Mouse (Mus musculus): ENCODE data around the gene Gpr83. TPM values are rescaled to one million over a fixed set of nuclear protein-coding genes. Genes with fewer than 3 reads are reported as not detected.

The Gpr83 gene
- 1.4 and 3.5 TPM in 2 replicates for polyA plus RNA-seq (2015; fragmentation: Nextera tagmentation; extraction: Ambion mirVana)

GRCm38 (mm10) chr9:14859868-14860639 is at the start of gene Gpr83:
TSS of gene Gpr83 (plus strand) at chr9:14860210.
- H3K9me3 ChIP-seq (replicated peaks), result no peaks in the 10 kb centered on the region
- H3K27ac ChIP-seq (replicated peaks), result no peak within 1 kb of the TSS
- H3K9ac ChIP-seq, result 0 out of 2 replicates have a peak within 1 kb of the TSS, but pooled peaks have one; percentile 9
- H3K4me2 ChIP-seq (replicated peaks), result peak within 1 kb of the TSS; percentile 78
- ATAC-seq (ENCODE audit: insufficient number of reproducible peaks, low FRiP score, low TSS enrichment, low read depth), result peak; percentile 69
- H3K36me3 ChIP-seq, result no peaks in the 10 kb centered on the region
- peak within 1 kb of the TSS; percentile 39 for H3K4me3 ChIP-seq (replicated peaks)
- WGBS, result 2% methylated on average over 47 of the region's 47 CpGs
- H3K4me1 ChIP-seq, result peaks cover 9% of the 10 kb centered on the region
- H3K27me3 ChIP-seq, result peaks cover 43% of the 10 kb centered on the region

- H3K36me3 ChIP-seq, result peaks cover 74% of the 10 kb centered on the region
- no peak overlapping the region for H3K4me3 ChIP-seq (replicated peaks)
- ATAC-seq (ENCODE audit: insufficient number of reproducible peaks, low FRiP score, low TSS enrichment, low read depth), result no peak
- no peaks in the 10 kb centered on the region for H3K27me3 ChIP-seq
- no peaks in the 10 kb centered on the region for H3K9me3 ChIP-seq (replicated peaks)
- H3K9ac ChIP-seq, result no peak overlapping the region
- H3K4me2 ChIP-seq (replicated peaks), result no peak overlapping the region
- H3K27ac ChIP-seq (replicated peaks), result no peak overlapping the region
- no peaks in the 10 kb centered on the region for H3K4me1 ChIP-seq
Observed at GRCm38 (mm10) chr9:14821396-14821795, 38.6 kb upstream of the Gpr83 start.

- ATAC-seq (ENCODE audit: insufficient number of reproducible peaks, low FRiP score, low TSS enrichment, low read depth), result no peak
- Histone ChIP-seq H3K36me3 (peaks cover 58% of the 10 kb centered on the region), H3K4me1 (no peaks in the 10 kb centered on the region), H3K9ac (no peak overlapping the region), H3K9me3 (replicated peaks) (no peaks in the 10 kb centered on the region), H3K27ac (replicated peaks) (no peak overlapping the region), H3K4me2 (replicated peaks) (no peak overlapping the region), H3K4me3 (replicated peaks) (no peak overlapping the region), H3K27me3 (no peaks in the 10 kb centered on the region)
- 84% methylated on average over 5 of the region's 5 CpGs for WGBS
Observed at GRCm38 (mm10) chr9:14824840-14825239, 35.2 kb upstream of the Gpr83 start.

- Histone ChIP-seq H3K9ac (no peak overlapping the region), H3K4me3 (replicated peaks) (no peak overlapping the region), H3K4me1 (no peaks in the 10 kb centered on the region), H3K36me3 (peaks cover 38% of the 10 kb centered on the region), H3K4me2 (replicated peaks) (no peak overlapping the region), H3K9me3 (replicated peaks) (no peaks in the 10 kb centered on the region), H3K27ac (replicated peaks) (no peak overlapping the region), H3K27me3 (no peaks in the 10 kb centered on the region)
- ATAC-seq (ENCODE audit: insufficient number of reproducible peaks, low FRiP score, low TSS enrichment, low read depth), result no peak
- 80% methylated on average over 2 of the region's 2 CpGs for WGBS
Observed at GRCm38 (mm10) chr9:14827875-14828274, 32.1 kb upstream of the Gpr83 start.

GRCm38 (mm10) chr9:14832046-14832445 is 28.0 kb upstream of the Gpr83 start:
- Histone ChIP-seq H3K9me3 (replicated peaks) (no peaks in the 10 kb centered on the region), H3K27ac (replicated peaks) (no peak overlapping the region), H3K4me2 (replicated peaks) (no peak overlapping the region), H3K36me3 (peaks cover 45% of the 10 kb centered on the region), H3K4me3 (replicated peaks) (no peak overlapping the region), H3K27me3 (no peaks in the 10 kb centered on the region), H3K9ac (no peak overlapping the region), H3K4me1 (no peaks in the 10 kb centered on the region)
- ATAC-seq (ENCODE audit: insufficient number of reproducible peaks, low FRiP score, low TSS enrichment, low read depth), result no peak
- 83% methylated on average over 5 of the region's 5 CpGs for WGBS

- Histone ChIP-seq H3K27me3 (no peaks in the 10 kb centered on the region), H3K27ac (replicated peaks) (no peak overlapping the region), H3K9ac (no peak overlapping the region), H3K4me2 (replicated peaks) (no peak overlapping the region), H3K4me1 (no peaks in the 10 kb centered on the region), H3K9me3 (replicated peaks) (no peaks in the 10 kb centered on the region), H3K36me3 (peaks cover 35% of the 10 kb centered on the region), H3K4me3 (replicated peaks) (no peak overlapping the region)
- WGBS, result 91% methylated on average over 6 of the region's 6 CpGs
- no peak for ATAC-seq (ENCODE audit: insufficient number of reproducible peaks, low FRiP score, low TSS enrichment, low read depth)
Observed at GRCm38 (mm10) chr9:14835335-14836075, 24.5 kb upstream of the Gpr83 start.

- Histone ChIP-seq H3K9ac (no peak overlapping the region), H3K27ac (replicated peaks) (no peak overlapping the region), H3K9me3 (replicated peaks) (no peaks in the 10 kb centered on the region), H3K4me3 (replicated peaks) (no peak overlapping the region), H3K36me3 (peaks cover 19% of the 10 kb centered on the region), H3K27me3 (no peaks in the 10 kb centered on the region), H3K4me1 (peaks cover 6% of the 10 kb centered on the region; the same call in 1 of the 2 replicates), H3K4me2 (replicated peaks) (no peak overlapping the region)
- 55% methylated on average over 7 of the region's 7 CpGs for WGBS
- 0 out of 2 replicates have a peak, but pooled peaks have one; percentile 45 for ATAC-seq (ENCODE audit: insufficient number of reproducible peaks, low FRiP score, low TSS enrichment, low read depth)
Observed at GRCm38 (mm10) chr9:14839527-14839926, 20.5 kb upstream of the Gpr83 start.

- no peaks in the 10 kb centered on the region for H3K27me3 ChIP-seq
- H3K4me1 ChIP-seq, result peaks cover 6% of the 10 kb centered on the region; the same call in 1 of the 2 replicates
- H3K36me3 ChIP-seq, result peaks cover 15% of the 10 kb centered on the region
- H3K4me3 ChIP-seq (replicated peaks), result no peak overlapping the region
- 75% methylated on average over 5 of the region's 5 CpGs for WGBS
- no peak overlapping the region for H3K4me2 ChIP-seq (replicated peaks)
- no peak overlapping the region for H3K9ac ChIP-seq
- no peak overlapping the region for H3K27ac ChIP-seq (replicated peaks)
- no peaks in the 10 kb centered on the region for H3K9me3 ChIP-seq (replicated peaks)
- ATAC-seq (ENCODE audit: insufficient number of reproducible peaks, low FRiP score, low TSS enrichment, low read depth), result no peak
Observed at GRCm38 (mm10) chr9:14839970-14840369, 20.0 kb upstream of the Gpr83 start.

- ATAC-seq (ENCODE audit: insufficient number of reproducible peaks, low FRiP score, low TSS enrichment, low read depth), result peak; percentile 82
- 64% methylated on average over 10 of the region's 10 CpGs for WGBS
- Histone ChIP-seq H3K27me3 (no peaks in the 10 kb centered on the region), H3K9me3 (replicated peaks) (no peaks in the 10 kb centered on the region), H3K36me3 (no peaks in the 10 kb centered on the region), H3K4me3 (replicated peaks) (no peak overlapping the region), H3K27ac (replicated peaks) (0 out of 2 replicates have a peak overlapping the region, but pooled peaks have one; percentile 4), H3K4me1 (peaks cover 6% of the 10 kb centered on the region; the same call in 1 of the 2 replicates), H3K9ac (no peak overlapping the region), H3K4me2 (replicated peaks) (no peak overlapping the region)
Observed at GRCm38 (mm10) chr9:14841878-14842761, 17.9 kb upstream of the Gpr83 start.

GRCm38 (mm10) chr9:14843311-14843857 is 16.6 kb upstream of the Gpr83 start:
- no peak overlapping the region for H3K4me2 ChIP-seq (replicated peaks)
- 91% methylated on average over 6 of the region's 6 CpGs for WGBS
- peaks cover 6% of the 10 kb centered on the region; the same call in 1 of the 2 replicates for H3K4me1 ChIP-seq
- no peaks in the 10 kb centered on the region for H3K9me3 ChIP-seq (replicated peaks)
- no peak overlapping the region for H3K27ac ChIP-seq (replicated peaks)
- no peak overlapping the region for H3K9ac ChIP-seq
- H3K27me3 ChIP-seq, result no peaks in the 10 kb centered on the region
- ATAC-seq (ENCODE audit: insufficient number of reproducible peaks, low FRiP score, low TSS enrichment, low read depth), result no peak
- H3K36me3 ChIP-seq, result no peaks in the 10 kb centered on the region
- H3K4me3 ChIP-seq (replicated peaks), result no peak overlapping the region

Measured in embryonic facial prominence, embryonic 15.5 days (tissue).